Mouse (Mus musculus): ENCODE measurements around the gene Trpm8. TPM values are rescaled to one million over a fixed set of nuclear protein-coding genes. Genes with fewer than 3 reads are reported as not detected.

The Trpm8 gene
- polyA plus RNA-seq, 1 experiment, result not detected

DNA sequence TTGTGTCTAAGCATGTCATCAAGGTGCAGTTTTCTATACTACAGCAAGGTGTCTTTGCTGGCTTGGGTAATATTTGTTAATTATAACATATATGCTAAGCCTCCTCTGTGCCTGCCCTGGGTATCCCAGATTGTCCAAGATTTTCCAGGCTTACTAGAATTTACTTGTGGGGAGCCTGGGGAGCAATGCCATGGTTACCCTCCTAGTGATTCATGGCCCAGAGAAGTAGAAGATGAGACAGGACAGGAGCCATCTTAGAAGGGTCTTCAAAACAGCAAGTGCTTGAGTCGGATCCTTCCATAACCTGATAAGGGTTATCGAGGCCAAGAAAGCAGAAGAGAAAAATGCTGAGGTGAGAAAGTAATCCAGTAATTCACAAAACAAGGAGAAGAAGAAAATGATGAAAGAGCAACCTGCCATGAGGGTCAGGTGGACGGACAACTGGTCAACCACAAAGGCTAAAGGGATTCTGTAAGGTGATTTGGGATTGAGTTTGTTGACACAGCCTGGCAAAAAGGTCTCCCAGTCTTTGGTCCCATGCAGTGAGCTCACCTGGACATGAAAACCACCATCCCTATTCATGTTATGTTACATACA is 14.0 kb downstream of the Trpm8 start:
- TF ChIP-seq POLR2A (IDR thresholded peaks at IDR 0.05; ENCODE audit: low read depth, low read length), result no peak
- no peak for TF ChIP-seq CTCF (IDR thresholded peaks at IDR 0.05; ENCODE audit: extremely low read depth, insufficient read depth, insufficient read length, insufficient replicate concordance)
- Histone ChIP-seq H3K4me1 (ENCODE audit: control insufficient read depth, insufficient read depth, insufficient read length) (no peaks in the 10 kb centered on the region), H3K4me3 (ENCODE audit: extremely low read depth, insufficient read depth, insufficient read length) (no peak overlapping the region), H3K36me3 (ENCODE audit: control insufficient read depth, insufficient read depth, low read length) (no peaks in the 10 kb centered on the region), H3K27ac (ENCODE audit: insufficient read depth, low read length) (no peak overlapping the region), H3K27me3 (ENCODE audit: control insufficient read depth, insufficient read depth, low read length) (no peaks in the 10 kb centered on the region)
- WGBS, result 63% methylated on average over 3 of the region's 3 CpGs
- DNase-seq (ENCODE audit: low read depth in 1 of 2, low spot score in 2 of 2), result no peak

DNA sequence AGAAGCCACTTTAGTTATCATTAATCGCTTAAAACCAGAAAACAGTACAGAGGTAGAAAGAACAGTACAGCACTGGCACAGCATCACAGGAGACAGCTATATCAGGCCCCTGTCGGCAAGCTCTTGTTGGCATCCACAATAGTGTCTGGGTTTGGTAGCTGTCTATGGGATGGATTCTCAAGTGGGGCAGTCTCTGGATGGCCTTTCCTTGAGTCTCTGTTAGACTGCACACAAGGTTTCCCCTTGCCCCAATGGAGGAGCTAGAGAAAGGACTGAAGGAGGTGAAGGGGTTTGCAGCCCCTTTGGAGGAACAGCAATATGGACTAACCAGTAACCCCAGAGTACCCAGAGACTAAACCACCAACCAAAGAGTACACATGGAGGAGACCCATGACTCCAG is 14.6 kb downstream of the Trpm8 start:
- H3K4me1 ChIP-seq (ENCODE audit: control insufficient read depth, insufficient read depth, insufficient read length), result no peaks in the 10 kb centered on the region
- DNase-seq (ENCODE audit: low read depth in 1 of 2, low spot score in 2 of 2), result no peak
- H3K27me3 ChIP-seq (ENCODE audit: control insufficient read depth, insufficient read depth, low read length), result no peaks in the 10 kb centered on the region
- 51% methylated on average over 2 of the region's 2 CpGs for WGBS
- TF ChIP-seq POLR2A (IDR thresholded peaks at IDR 0.05; ENCODE audit: low read depth, low read length) (no peak), CTCF (IDR thresholded peaks at IDR 0.05; ENCODE audit: extremely low read depth, insufficient read depth, insufficient read length, insufficient replicate concordance) (no peak)
- H3K27ac ChIP-seq (ENCODE audit: insufficient read depth, low read length), result no peak overlapping the region
- H3K36me3 ChIP-seq (ENCODE audit: control insufficient read depth, insufficient read depth, low read length), result no peaks in the 10 kb centered on the region
- H3K4me3 ChIP-seq (ENCODE audit: extremely low read depth, insufficient read depth, insufficient read length), result no peak overlapping the region

DNA sequence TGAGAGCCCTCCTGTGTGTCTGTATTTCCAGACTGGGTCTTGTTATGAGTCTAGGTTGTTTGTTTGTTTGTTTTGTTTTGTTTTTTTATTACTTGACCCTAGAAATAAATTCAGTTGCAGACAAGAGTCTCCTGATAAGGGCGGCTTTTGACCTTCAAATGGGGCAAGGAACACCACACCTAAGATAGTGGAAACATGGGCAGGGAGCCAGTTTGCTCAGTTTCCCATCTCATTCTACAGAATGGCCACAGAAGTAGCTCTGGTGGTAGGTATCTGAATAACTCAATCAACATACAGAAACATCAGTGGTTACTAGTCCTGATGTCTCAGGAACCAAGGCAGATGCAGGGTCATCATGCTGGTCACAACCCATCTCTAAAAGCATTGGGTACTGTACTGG is 17.2 kb downstream of the Trpm8 start:
- DNase-seq (ENCODE audit: low read depth in 1 of 2, low spot score in 2 of 2), result no peak
- H3K4me3 ChIP-seq (ENCODE audit: extremely low read depth, insufficient read depth, insufficient read length), result no peak overlapping the region
- H3K4me1 ChIP-seq (ENCODE audit: control insufficient read depth, insufficient read depth, insufficient read length), result no peaks in the 10 kb centered on the region
- H3K27me3 ChIP-seq (ENCODE audit: control insufficient read depth, insufficient read depth, low read length), result no peaks in the 10 kb centered on the region
- no peak for TF ChIP-seq CTCF (IDR thresholded peaks at IDR 0.05; ENCODE audit: extremely low read depth, insufficient read depth, insufficient read length, insufficient replicate concordance)
- no peak for TF ChIP-seq POLR2A (IDR thresholded peaks at IDR 0.05; ENCODE audit: low read depth, low read length)
- H3K27ac ChIP-seq (ENCODE audit: insufficient read depth, low read length), result no peak overlapping the region
- no peaks in the 10 kb centered on the region for H3K36me3 ChIP-seq (ENCODE audit: control insufficient read depth, insufficient read depth, low read length)
- 19% methylated on average over 1 of the region's 1 CpGs for WGBS

DNA sequence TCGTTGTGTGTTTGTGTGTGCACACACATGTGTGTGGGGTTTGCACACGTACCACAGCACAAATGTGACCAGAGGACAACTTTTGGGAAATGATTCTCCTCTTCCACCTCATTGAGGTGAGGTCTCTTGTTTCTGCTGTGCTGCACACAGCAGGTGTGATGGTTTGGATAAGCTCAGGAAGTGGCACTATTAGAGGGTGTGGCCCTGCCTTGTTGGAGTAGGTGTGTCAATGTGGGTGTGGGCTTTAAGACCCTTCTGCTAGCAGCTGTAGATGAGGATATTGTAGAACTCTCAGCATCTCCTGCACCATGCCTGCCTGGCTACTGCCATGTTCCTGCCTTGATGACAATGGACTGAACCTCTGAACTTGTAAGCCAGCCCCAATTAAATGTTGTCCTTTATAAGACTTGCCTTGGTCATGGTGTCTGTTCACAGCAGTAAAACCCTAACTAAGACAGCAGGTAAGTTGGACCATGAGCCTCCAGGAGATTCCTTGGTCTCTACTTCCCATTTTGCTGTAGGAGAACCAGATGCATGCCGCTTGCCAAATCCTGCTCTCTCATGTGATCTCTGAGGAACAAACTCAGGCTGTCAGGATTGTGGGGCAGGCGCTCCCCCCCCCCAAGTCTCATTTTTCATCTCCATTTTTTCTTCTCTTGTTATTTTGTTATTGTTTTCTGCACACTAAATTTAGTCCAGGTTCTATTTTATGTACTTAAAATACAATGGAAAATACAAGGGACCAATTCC is 18.9 kb downstream of the Trpm8 start:
- Histone ChIP-seq H3K4me1 (ENCODE audit: control insufficient read depth, insufficient read depth, insufficient read length) (no peaks in the 10 kb centered on the region), H3K36me3 (ENCODE audit: control insufficient read depth, insufficient read depth, low read length) (no peaks in the 10 kb centered on the region), H3K4me3 (ENCODE audit: extremely low read depth, insufficient read depth, insufficient read length) (no peak overlapping the region), H3K27me3 (ENCODE audit: control insufficient read depth, insufficient read depth, low read length) (no peaks in the 10 kb centered on the region), H3K27ac (ENCODE audit: insufficient read depth, low read length) (no peak overlapping the region)
- no peak for TF ChIP-seq POLR2A (IDR thresholded peaks at IDR 0.05; ENCODE audit: low read depth, low read length)
- TF ChIP-seq CTCF (IDR thresholded peaks at IDR 0.05; ENCODE audit: extremely low read depth, insufficient read depth, insufficient read length, insufficient replicate concordance), result no peak
- DNase-seq (ENCODE audit: low read depth in 1 of 2, low spot score in 2 of 2), result no peak
- 73% methylated on average over 4 of the region's 4 CpGs for WGBS

DNA sequence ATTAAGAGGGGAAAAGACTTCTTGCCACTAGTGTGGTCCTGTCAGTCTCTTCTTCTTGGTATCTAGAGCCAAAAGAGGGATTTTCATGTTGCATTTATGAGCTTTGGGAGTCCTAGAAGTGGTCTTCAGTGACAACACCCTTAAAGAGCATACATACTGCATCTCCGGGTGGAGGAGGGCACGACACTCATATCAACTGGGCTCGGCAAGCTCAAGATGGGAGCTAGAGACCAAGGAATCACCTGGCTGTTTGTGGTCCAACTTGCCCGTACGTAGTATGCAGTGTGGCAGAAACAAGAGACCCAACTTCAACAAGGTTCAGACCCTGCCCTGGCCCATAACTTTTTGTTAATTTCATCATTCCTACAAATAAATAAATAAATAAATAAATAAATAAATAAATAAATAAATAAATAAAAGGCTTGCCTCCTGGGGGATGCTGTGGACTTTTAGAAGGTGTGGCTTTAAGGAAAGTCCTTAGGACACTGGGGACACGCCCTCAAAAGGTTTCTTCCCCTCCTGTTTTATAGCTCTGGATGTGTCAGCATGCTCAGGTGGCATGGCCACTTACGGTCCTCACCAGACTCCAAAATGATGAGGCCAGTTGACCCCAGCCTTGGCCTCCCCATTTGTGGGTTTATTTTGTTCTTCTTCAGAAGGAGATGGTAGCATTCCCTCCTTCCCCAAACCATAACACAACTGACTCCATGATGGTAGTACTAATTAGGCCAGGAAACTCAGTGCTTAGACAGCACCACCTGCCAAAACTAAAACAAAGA is 20.2 kb downstream of the Trpm8 start:
- no peaks in the 10 kb centered on the region for H3K4me1 ChIP-seq (ENCODE audit: control insufficient read depth, insufficient read depth, insufficient read length)
- WGBS, result 67% methylated on average over 7 of the region's 7 CpGs
- TF ChIP-seq CTCF (IDR thresholded peaks at IDR 0.05; ENCODE audit: extremely low read depth, insufficient read depth, insufficient read length, insufficient replicate concordance) (no peak), POLR2A (IDR thresholded peaks at IDR 0.05; ENCODE audit: low read depth, low read length) (no peak)
- no peaks in the 10 kb centered on the region for H3K36me3 ChIP-seq (ENCODE audit: control insufficient read depth, insufficient read depth, low read length)
- no peaks in the 10 kb centered on the region for H3K27me3 ChIP-seq (ENCODE audit: control insufficient read depth, insufficient read depth, low read length)
- DNase-seq (ENCODE audit: low read depth in 1 of 2, low spot score in 2 of 2), result no peak
- H3K27ac ChIP-seq (ENCODE audit: insufficient read depth, low read length), result no peak overlapping the region
- no peak overlapping the region for H3K4me3 ChIP-seq (ENCODE audit: extremely low read depth, insufficient read depth, insufficient read length)

DNA sequence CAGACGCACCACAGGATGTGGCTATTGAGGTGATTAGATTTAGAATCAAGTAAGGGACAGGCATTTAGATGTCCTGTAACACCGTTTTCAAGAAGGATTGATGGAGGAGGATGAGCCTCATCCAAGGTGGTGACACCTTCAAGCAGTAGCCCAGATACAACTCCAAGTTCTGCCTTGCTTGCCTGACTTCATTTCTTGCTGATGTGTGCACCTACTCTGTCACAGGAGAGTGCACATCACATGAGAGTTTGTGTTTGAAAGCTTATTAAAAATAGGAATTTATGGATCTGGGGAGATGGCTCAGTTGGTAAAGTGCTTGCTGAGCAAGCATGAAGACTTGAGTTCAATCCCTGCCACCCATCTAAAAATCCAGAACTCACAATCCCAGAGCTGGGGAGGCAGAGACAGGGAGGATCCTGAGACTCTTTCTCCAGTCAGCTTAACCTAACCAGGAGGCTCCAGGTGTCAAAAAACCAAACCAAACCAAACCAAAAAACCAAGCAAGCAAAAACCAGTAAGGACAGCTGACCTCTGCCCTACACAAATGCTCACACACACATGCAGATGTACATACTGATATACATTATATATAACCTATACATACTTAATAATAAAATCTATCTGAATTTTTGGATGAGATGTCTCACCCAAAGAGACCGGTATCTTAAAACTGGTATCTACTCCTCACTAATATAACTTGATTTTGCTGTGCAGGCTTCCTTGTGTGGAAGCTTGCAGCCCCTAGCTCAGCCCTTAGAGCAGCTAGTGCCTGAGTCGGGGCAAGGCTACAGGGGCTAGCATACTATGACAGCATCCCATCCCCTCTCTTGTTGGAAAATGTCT is 21.4 kb downstream of the Trpm8 start:
- no peaks in the 10 kb centered on the region for H3K4me1 ChIP-seq (ENCODE audit: control insufficient read depth, insufficient read depth, insufficient read length)
- TF ChIP-seq CTCF (IDR thresholded peaks at IDR 0.05; ENCODE audit: extremely low read depth, insufficient read depth, insufficient read length, insufficient replicate concordance) (no peak), POLR2A (IDR thresholded peaks at IDR 0.05; ENCODE audit: low read depth, low read length) (no peak)
- WGBS, result 63% methylated on average over 4 of the region's 4 CpGs
- H3K27ac ChIP-seq (ENCODE audit: insufficient read depth, low read length), result no peak overlapping the region
- DNase-seq (ENCODE audit: low read depth in 1 of 2, low spot score in 2 of 2), result no peak
- no peaks in the 10 kb centered on the region for H3K36me3 ChIP-seq (ENCODE audit: control insufficient read depth, insufficient read depth, low read length)
- H3K4me3 ChIP-seq (ENCODE audit: extremely low read depth, insufficient read depth, insufficient read length), result no peak overlapping the region
- no peaks in the 10 kb centered on the region for H3K27me3 ChIP-seq (ENCODE audit: control insufficient read depth, insufficient read depth, low read length)

Data from spleen, adult 2 months (tissue).